Mouse (Mus musculus): ENCODE measurements around the gene Tmem247. TPM values are rescaled to one million over a fixed set of nuclear protein-coding genes. Genes with fewer than 3 reads are reported as not detected.

Gene Tmem247
- polyA plus RNA-seq (2015; fragmentation: Nextera tagmentation; extraction: Ambion mirVana): not detected in 2 replicates

DNA sequence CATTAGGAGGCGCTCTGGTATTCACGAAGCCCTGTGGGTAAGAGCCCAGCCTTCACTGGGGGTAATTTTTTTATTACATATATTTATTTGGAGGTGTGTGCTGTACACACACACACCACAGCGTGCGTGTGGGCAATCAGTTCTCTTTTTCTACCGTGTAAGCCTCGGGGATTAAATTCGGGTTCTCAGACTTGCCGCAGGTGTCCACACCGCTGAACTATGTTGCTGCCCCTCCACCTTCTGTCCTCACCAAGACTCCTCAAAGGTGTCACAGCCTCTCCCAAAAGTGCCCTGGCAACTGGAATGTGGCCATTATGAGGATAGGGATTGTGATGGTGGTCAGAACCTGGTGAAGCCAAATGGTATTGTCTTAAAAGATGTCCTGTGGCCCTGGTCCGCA, at the start of gene Tmem247:
TSS of gene Tmem247 (plus strand) at position 301 of the 400 bp plus-strand sequence.
- Histone ChIP-seq H3K27me3 (replicated peaks; ENCODE audit: control insufficient read depth, insufficient read depth, low read length) (no peaks in the 10 kb centered on the region), H3K4me1 (ENCODE audit: control insufficient read depth, insufficient read depth, low read depth, low read length) (no peaks in the 10 kb centered on the region), H3K4me2 (ENCODE audit: low read length) (no peak within 1 kb of the TSS), H3K4me3 (ENCODE audit: low read length) (no peak within 1 kb of the TSS), H3K36me3 (ENCODE audit: control insufficient read depth, insufficient read depth, low read length) (no peaks in the 10 kb centered on the region), H3K9ac (ENCODE audit: low read depth, low read length) (no peak within 1 kb of the TSS), H3K27ac (ENCODE audit: low read depth, low read length) (no peak within 1 kb of the TSS), H3K9me3 (ENCODE audit: control insufficient read depth, low read length) (no peaks in the 10 kb centered on the region)
- ATAC-seq: no peak
- 93% methylated on average over 10 of the region's 10 CpGs for WGBS

DNA sequence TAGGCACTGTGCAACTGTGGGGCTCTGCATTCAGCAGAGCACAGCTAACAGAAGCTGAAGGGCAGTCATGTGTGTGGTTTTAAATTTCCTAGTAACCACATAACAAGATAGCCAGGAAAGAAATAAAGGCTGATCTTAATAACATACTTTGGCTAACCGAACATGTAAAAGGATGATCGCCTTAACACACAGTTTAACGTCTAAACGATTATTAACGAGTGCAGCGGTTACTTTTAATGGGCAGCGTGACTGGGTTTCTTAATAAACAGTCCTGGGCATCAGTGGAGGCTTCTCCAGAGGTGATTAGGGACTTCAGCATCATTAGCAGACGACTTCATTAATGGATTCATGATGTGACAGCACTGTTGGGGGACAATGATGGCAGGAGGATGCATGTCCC, 46.6 kb upstream of the Tmem247 start:
- 55% methylated on average over 8 of the region's 8 CpGs for WGBS
- no peaks in the 10 kb centered on the region for H3K36me3 ChIP-seq (ENCODE audit: control insufficient read depth, insufficient read depth, low read length)
- no peak for ATAC-seq
- H3K4me3 ChIP-seq (ENCODE audit: low read length): no peak overlapping the region
- H3K4me1 ChIP-seq (ENCODE audit: control insufficient read depth, insufficient read depth, low read depth, low read length): no peaks in the 10 kb centered on the region
- H3K27ac ChIP-seq (ENCODE audit: low read depth, low read length): no peak overlapping the region
- H3K9me3 ChIP-seq (ENCODE audit: control insufficient read depth, low read length): no peaks in the 10 kb centered on the region
- H3K9ac ChIP-seq (ENCODE audit: low read depth, low read length): no peak overlapping the region
- H3K4me2 ChIP-seq (ENCODE audit: low read length): no peak overlapping the region
- H3K27me3 ChIP-seq (replicated peaks; ENCODE audit: control insufficient read depth, insufficient read depth, low read length): no peaks in the 10 kb centered on the region

DNA sequence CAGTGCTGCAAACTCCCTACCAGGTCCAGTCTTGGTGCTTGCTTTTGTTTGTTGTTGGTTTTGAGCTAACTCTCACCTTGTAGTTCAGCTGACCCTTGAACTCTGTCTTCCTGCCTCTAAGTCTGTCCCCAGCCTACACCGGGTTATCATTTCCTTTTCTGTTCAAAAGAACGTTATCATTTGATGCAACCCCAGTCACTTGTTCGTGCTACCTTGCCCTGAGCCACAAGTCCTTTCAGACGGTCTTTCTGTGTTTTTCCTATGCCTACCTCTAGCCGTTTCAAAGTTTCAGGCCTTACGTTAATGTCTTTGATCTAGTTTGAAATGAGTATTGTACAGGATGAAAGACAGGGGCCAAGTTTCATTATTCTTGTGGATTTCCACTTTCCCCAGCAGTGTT, 44.5 kb upstream of the Tmem247 start:
- WGBS: 83% methylated on average over 6 of the region's 6 CpGs
- no peaks in the 10 kb centered on the region for H3K36me3 ChIP-seq (ENCODE audit: control insufficient read depth, insufficient read depth, low read length)

DNA sequence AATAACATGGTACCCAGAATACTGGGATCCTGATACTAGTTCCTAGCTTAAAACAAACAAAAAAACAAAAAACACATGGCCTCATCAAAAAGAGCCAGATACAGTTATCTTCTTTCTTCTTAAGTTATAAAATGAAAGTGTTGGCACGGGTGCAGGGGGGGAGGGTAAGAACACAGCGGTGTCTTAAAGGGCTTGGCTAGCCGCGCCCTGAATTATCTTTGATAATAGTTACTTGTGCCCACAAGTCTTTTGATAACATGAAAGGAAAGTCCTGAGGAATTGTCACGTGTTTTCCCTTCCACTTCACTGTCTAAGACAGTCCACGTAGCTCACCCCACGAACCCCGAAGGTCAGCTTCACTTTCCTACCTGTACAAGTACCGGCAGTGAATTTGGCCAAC, 40.2 kb upstream of the Tmem247 start:
- ATAC-seq: no peak
- H3K4me1 ChIP-seq (ENCODE audit: control insufficient read depth, insufficient read depth, low read depth, low read length): no peaks in the 10 kb centered on the region; the same call in 1 of the 2 replicates
- H3K4me2 ChIP-seq (ENCODE audit: low read length): no peak overlapping the region
- H3K9me3 ChIP-seq (ENCODE audit: control insufficient read depth, low read length): no peaks in the 10 kb centered on the region
- no peaks in the 10 kb centered on the region for H3K27me3 ChIP-seq (replicated peaks; ENCODE audit: control insufficient read depth, insufficient read depth, low read length)
- H3K4me3 ChIP-seq (ENCODE audit: low read length): no peak overlapping the region
- H3K36me3 ChIP-seq (ENCODE audit: control insufficient read depth, insufficient read depth, low read length): no peaks in the 10 kb centered on the region
- 94% methylated on average over 9 of the region's 9 CpGs for WGBS
- H3K9ac ChIP-seq (ENCODE audit: low read depth, low read length): no peak overlapping the region
- no peak overlapping the region for H3K27ac ChIP-seq (ENCODE audit: low read depth, low read length)

More for the DNA sequence above, 44.5 kb upstream of the Tmem247 start:
- Histone ChIP-seq H3K27me3 (replicated peaks; ENCODE audit: control insufficient read depth, insufficient read depth, low read length) (no peaks in the 10 kb centered on the region), H3K4me3 (ENCODE audit: low read length) (no peak overlapping the region), H3K9me3 (ENCODE audit: control insufficient read depth, low read length) (no peaks in the 10 kb centered on the region), H3K9ac (ENCODE audit: low read depth, low read length) (no peak overlapping the region), H3K4me1 (ENCODE audit: control insufficient read depth, insufficient read depth, low read depth, low read length) (no peaks in the 10 kb centered on the region), H3K27ac (ENCODE audit: low read depth, low read length) (no peak overlapping the region), H3K4me2 (ENCODE audit: low read length) (no peak overlapping the region)
- ATAC-seq: no peak

DNA sequence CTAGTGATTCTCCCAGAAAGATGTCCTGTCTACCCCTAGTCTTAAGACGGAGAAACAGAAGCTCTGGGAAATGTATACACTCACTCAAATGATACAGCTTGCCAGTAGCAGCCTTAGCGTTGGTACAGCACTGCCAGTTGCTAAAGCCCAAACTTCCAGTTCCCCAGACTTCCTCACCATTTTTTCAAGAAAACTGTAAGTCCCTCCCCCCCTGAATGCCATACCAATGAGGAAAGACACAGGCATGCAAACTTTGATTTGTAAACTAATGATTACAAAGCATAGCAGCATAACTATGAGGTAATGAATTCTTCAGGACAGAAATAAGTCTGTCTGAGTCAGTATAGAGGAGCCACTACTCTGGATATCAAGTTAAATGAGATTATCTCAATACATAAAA, 39.4 kb upstream of the Tmem247 start:
- Histone ChIP-seq H3K27me3 (replicated peaks; ENCODE audit: control insufficient read depth, insufficient read depth, low read length) (no peaks in the 10 kb centered on the region), H3K9ac (ENCODE audit: low read depth, low read length) (no peak overlapping the region), H3K4me1 (ENCODE audit: control insufficient read depth, insufficient read depth, low read depth, low read length) (no peaks in the 10 kb centered on the region; the same call in 1 of the 2 replicates), H3K4me2 (ENCODE audit: low read length) (no peak overlapping the region), H3K4me3 (ENCODE audit: low read length) (no peak overlapping the region), H3K9me3 (ENCODE audit: control insufficient read depth, low read length) (no peaks in the 10 kb centered on the region), H3K36me3 (ENCODE audit: control insufficient read depth, insufficient read depth, low read length) (no peaks in the 10 kb centered on the region), H3K27ac (ENCODE audit: low read depth, low read length) (no peak overlapping the region)
- WGBS: 86% methylated on average over 2 of the region's 2 CpGs
- no peak for ATAC-seq

DNA sequence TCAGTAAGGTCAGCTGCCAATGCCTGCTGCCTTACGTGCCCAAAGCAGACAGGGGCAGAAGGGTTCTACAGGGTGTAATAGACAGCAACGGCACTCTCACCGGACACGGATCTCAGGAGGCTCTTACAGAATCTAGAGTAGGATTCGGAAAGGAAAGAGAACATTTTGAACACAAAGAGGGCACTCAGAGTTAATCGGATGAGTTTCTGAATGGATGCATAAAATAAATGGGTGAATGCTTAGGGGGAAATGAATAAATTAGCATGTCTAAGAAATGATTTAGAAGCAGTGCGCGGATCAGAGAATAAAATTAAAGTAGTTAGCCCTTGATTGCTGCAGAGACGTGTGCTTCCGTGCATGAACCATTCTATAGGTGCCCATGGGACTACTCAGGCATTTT, 37.1 kb upstream of the Tmem247 start:
- H3K27ac ChIP-seq (ENCODE audit: low read depth, low read length): no peak overlapping the region
- ATAC-seq: no peak
- WGBS: 44% methylated on average over 10 of the region's 10 CpGs

DNA sequence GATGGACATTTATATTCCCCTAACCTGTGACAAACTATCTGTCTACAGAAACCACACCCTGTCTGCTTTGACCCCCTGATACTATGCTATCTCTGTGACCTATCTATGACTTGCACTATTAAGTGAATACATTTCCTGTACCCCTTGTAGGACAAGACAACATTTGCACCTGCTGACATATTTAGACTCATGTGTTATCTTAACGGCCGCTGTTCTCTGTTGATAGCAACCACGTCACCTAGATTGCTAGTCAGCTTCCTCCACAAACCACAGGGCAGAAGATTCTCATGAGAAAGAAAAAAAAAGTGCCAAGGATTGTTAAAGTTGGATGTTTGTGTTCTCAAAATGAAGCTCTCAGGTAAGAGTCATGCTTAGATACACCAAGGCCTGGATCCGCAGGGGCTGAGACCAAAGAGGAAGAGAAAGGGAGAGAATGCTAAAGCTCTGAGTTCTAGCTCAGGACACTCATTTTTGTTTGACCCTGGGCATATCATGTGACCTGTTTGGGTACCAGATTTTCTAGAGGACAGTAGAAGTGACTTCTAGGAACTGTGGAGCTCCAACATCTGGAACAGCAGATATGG, 36.6 kb upstream of the Tmem247 start:
- H3K27ac ChIP-seq (ENCODE audit: low read depth, low read length): no peak overlapping the region
- H3K9ac ChIP-seq (ENCODE audit: low read depth, low read length): no peak overlapping the region
- no peak overlapping the region for H3K4me3 ChIP-seq (ENCODE audit: low read length)
- H3K36me3 ChIP-seq (ENCODE audit: control insufficient read depth, insufficient read depth, low read length): no peaks in the 10 kb centered on the region
- no peaks in the 10 kb centered on the region; the same call in 1 of the 2 replicates for H3K4me1 ChIP-seq (ENCODE audit: control insufficient read depth, insufficient read depth, low read depth, low read length)
- no peak for ATAC-seq
- WGBS: 89% methylated on average over 4 of the region's 4 CpGs
- no peaks in the 10 kb centered on the region for H3K9me3 ChIP-seq (ENCODE audit: control insufficient read depth, low read length)
- H3K27me3 ChIP-seq (replicated peaks; ENCODE audit: control insufficient read depth, insufficient read depth, low read length): no peaks in the 10 kb centered on the region
- H3K4me2 ChIP-seq (ENCODE audit: low read length): no peak overlapping the region

More for the DNA sequence above, 37.1 kb upstream of the Tmem247 start:
- Histone ChIP-seq H3K4me3 (ENCODE audit: low read length) (no peak overlapping the region), H3K4me2 (ENCODE audit: low read length) (0 out of 2 replicates have a peak overlapping the region, but pooled peaks have one; percentile 1), H3K9me3 (ENCODE audit: control insufficient read depth, low read length) (no peaks in the 10 kb centered on the region), H3K27me3 (replicated peaks; ENCODE audit: control insufficient read depth, insufficient read depth, low read length) (no peaks in the 10 kb centered on the region), H3K36me3 (ENCODE audit: control insufficient read depth, insufficient read depth, low read length) (no peaks in the 10 kb centered on the region), H3K4me1 (ENCODE audit: control insufficient read depth, insufficient read depth, low read depth, low read length) (no peaks in the 10 kb centered on the region; the same call in 1 of the 2 replicates), H3K9ac (ENCODE audit: low read depth, low read length) (no peak overlapping the region)

DNA sequence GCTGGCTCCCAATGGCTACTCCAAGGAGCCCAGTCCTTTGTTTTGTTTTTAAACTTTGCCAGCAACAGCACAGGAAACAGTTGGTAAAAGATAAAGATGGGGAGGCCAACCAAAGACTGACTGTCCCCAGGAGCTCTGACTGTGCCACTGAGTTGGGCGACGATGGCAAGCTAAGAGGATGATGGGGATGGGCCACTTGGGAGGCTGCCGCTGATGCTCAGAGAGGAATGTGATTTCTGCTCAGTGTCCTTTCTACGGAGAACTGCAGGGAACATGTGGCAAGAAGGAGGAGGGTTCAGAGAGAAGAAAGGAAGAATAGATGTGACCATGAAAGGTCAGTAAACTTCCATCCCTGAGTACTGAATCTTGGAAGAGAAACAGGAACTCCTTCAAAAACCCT, 22.0 kb upstream of the Tmem247 start:
- no peaks in the 10 kb centered on the region for H3K9me3 ChIP-seq (ENCODE audit: control insufficient read depth, low read length)
- no peak overlapping the region for H3K4me3 ChIP-seq (ENCODE audit: low read length)
- H3K27me3 ChIP-seq (replicated peaks; ENCODE audit: control insufficient read depth, insufficient read depth, low read length): no peaks in the 10 kb centered on the region
- ATAC-seq: no peak
- H3K4me2 ChIP-seq (ENCODE audit: low read length): no peak overlapping the region
- no peak overlapping the region for H3K9ac ChIP-seq (ENCODE audit: low read depth, low read length)
- H3K36me3 ChIP-seq (ENCODE audit: control insufficient read depth, insufficient read depth, low read length): no peaks in the 10 kb centered on the region
- WGBS: 78% methylated on average over 4 of the region's 4 CpGs
- no peak overlapping the region for H3K27ac ChIP-seq (ENCODE audit: low read depth, low read length)
- H3K4me1 ChIP-seq (ENCODE audit: control insufficient read depth, insufficient read depth, low read depth, low read length): no peaks in the 10 kb centered on the region

DNA sequence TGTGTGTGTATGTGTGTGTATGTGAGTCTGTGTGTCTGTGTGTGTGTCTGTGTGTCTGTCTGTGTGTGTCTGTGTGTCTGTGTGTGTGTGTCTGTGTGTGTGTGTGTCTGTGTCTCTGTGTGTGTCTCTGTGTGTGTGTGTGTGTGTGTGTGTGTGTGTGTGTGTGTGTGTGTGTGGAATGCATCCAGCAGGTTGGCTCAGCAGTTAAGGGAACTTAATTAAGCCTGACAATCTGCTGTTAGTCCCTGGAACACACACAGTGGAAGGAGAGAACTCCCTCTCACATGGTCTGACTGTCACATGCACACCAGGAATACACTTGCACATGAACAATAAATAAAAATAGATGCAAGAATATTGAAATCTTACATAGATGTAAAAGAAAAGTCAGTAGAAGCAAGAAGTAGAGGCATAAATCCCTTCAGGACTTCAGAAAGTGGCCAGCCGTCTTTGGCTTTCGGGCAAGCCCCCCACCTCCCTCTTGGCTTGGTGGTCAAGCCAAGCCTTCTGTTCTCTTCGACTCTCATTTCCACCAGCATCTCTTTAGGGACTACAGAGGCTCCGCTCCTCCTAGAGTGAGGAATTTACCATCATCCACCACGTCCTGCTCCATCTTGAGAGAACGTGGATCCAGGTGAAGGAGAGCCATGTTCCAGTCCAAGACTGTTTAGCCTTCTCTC, 19.5 kb upstream of the Tmem247 start:
- no peaks in the 10 kb centered on the region for H3K9me3 ChIP-seq (ENCODE audit: control insufficient read depth, low read length)
- no peak overlapping the region for H3K4me3 ChIP-seq (ENCODE audit: low read length)
- 94% methylated on average over 6 of the region's 6 CpGs for WGBS
- no peak overlapping the region for H3K27ac ChIP-seq (ENCODE audit: low read depth, low read length)
- ATAC-seq: no peak
- no peak overlapping the region for H3K9ac ChIP-seq (ENCODE audit: low read depth, low read length)
- no peaks in the 10 kb centered on the region for H3K27me3 ChIP-seq (replicated peaks; ENCODE audit: control insufficient read depth, insufficient read depth, low read length)
- H3K36me3 ChIP-seq (ENCODE audit: control insufficient read depth, insufficient read depth, low read length): no peaks in the 10 kb centered on the region
- H3K4me1 ChIP-seq (ENCODE audit: control insufficient read depth, insufficient read depth, low read depth, low read length): peaks cover 4% of the 10 kb centered on the region; the same call in 1 of the 2 replicates
- H3K4me2 ChIP-seq (ENCODE audit: low read length): no peak overlapping the region
